Mouse (Mus musculus) G1E (cell line): ENCODE measurements at regions not wholly inside any gene's neighbourhood (a gene's known extent, or its start where the extent isn't known, plus 50 kb on each side); places are given as distances from the start of the nearest gene placed in this dataset.

Experiments
- CTCF ChIP-seq: IDR thresholded peaks from 2 replicates; pipeline ENCODE4 v1.5.1; 2012; ENCODE audit warnings: low read depth, low read length, inconsistent platforms, mixed read lengths
- GATA1 ChIP-seq: IDR thresholded peaks from 2 replicates; pipeline ENCODE4 v1.6.1; 2012; ENCODE audit warnings: borderline replicate concordance, low read length, inconsistent platforms, mixed read lengths

GRCm38 (mm10) chr8:89139876-89140275 lies 95.9 kb upstream of the Sall1 start:
- TF ChIP-seq CTCF (no peak), GATA1 (no peak)
